Mouse (Mus musculus): Measurements from ENCODE around the gene Khdrbs2.

Gene Khdrbs2

DNA sequence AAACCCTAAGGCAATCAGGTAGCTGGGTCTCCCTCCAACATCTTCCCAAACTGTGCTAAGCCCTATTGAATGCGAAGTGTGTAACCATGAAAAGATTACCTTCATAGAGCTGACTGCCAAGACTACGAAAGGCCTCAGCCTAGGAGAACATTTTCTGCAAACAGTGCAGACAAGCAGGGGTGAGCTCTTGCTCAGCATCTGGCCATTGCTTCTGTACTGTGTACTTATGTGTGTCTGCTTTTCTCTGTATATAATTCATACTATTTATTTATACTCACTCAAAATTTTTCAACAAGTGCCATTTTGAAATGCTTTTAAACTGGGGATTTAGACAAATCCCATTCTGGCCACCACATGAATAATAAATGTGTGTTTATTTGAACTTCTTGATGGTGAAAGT lies 235.1 kb downstream of the Khdrbs2 start:
- no peak overlapping the region for H3K4me3 ChIP-seq (replicated peaks; ENCODE audit: low read length)
- no peaks in the 10 kb centered on the region for H3K27me3 ChIP-seq (ENCODE audit: insufficient read depth, low read length)
- no peaks in the 10 kb centered on the region for H3K36me3 ChIP-seq (ENCODE audit: insufficient read depth, low read length)
- H3K4me1 ChIP-seq (replicated peaks; ENCODE audit: low read depth, low read length), result no peaks in the 10 kb centered on the region
- no peaks in the 10 kb centered on the region for H3K9me3 ChIP-seq (ENCODE audit: low read length)
- TF ChIP-seq POU5F1 (IDR thresholded peaks at IDR 0.05; ENCODE audit: borderline replicate concordance, low read length), result no peak
- no peak for TF ChIP-seq CTCF (conservative IDR thresholded peaks at IDR 0.05; ENCODE audit: low read length)
- TF ChIP-seq NANOG (IDR thresholded peaks at IDR 0.05; ENCODE audit: borderline replicate concordance, low read length), result no peak

DNA sequence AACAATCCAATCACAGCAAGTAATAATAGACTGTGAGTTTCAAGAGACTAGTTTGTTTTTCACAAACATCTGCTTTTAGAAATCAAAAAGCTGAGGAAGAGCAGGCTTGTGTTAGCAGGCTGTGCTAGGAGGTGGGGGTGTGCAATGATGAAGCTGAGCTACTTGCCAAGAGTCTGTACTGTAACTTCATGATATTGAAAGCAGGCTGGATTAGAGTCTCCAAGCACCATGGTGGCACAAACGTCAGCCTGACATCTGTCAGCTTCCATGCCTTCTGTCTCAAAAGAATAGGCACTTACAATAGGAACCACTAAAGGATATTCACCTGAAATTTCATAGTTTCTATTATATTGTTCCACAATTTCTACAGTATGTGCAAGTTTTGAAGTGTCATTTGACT lies 255.9 kb downstream of the Khdrbs2 start:
- Histone ChIP-seq H3K36me3 (ENCODE audit: insufficient read depth, low read length) (no peaks in the 10 kb centered on the region), H3K27me3 (ENCODE audit: insufficient read depth, low read length) (no peaks in the 10 kb centered on the region), H3K9me3 (ENCODE audit: low read length) (no peaks in the 10 kb centered on the region), H3K4me3 (replicated peaks; ENCODE audit: low read length) (no peak overlapping the region), H3K4me1 (replicated peaks; ENCODE audit: low read depth, low read length) (no peaks in the 10 kb centered on the region)
- no peak for TF ChIP-seq POU5F1 (IDR thresholded peaks at IDR 0.05; ENCODE audit: borderline replicate concordance, low read length)
- no peak for TF ChIP-seq CTCF (conservative IDR thresholded peaks at IDR 0.05; ENCODE audit: low read length)
- TF ChIP-seq NANOG (IDR thresholded peaks at IDR 0.05; ENCODE audit: borderline replicate concordance, low read length), result no peak

DNA sequence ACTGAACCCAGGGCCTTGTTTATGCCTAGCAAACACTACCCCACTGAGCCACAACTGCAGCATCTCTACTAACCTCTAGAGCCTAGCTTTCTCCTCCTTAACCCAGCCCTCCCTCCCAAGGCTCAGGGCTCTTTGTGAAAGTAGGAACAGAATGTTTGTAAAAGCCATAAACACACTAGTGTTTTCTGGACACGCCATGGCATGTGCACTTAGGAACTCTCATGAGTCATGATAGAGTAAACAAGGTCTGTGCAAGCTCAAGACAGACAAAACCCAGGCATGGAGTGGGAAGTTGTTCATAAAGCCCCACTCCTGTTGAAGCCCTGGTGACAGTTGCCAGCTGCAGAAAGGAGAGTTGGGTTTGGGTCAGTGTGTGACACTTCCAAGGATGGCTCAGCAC lies 257.0 kb downstream of the Khdrbs2 start:
- no peaks in the 10 kb centered on the region for H3K27me3 ChIP-seq (ENCODE audit: insufficient read depth, low read length)
- H3K4me1 ChIP-seq (replicated peaks; ENCODE audit: low read depth, low read length), result no peaks in the 10 kb centered on the region
- H3K4me3 ChIP-seq (replicated peaks; ENCODE audit: low read length), result no peak overlapping the region
- no peaks in the 10 kb centered on the region for H3K36me3 ChIP-seq (ENCODE audit: insufficient read depth, low read length)
- no peaks in the 10 kb centered on the region for H3K9me3 ChIP-seq (ENCODE audit: low read length)
- no peak for TF ChIP-seq NANOG (IDR thresholded peaks at IDR 0.05; ENCODE audit: borderline replicate concordance, low read length)
- no peak for TF ChIP-seq POU5F1 (IDR thresholded peaks at IDR 0.05; ENCODE audit: borderline replicate concordance, low read length)
- no peak for TF ChIP-seq CTCF (conservative IDR thresholded peaks at IDR 0.05; ENCODE audit: low read length)

DNA sequence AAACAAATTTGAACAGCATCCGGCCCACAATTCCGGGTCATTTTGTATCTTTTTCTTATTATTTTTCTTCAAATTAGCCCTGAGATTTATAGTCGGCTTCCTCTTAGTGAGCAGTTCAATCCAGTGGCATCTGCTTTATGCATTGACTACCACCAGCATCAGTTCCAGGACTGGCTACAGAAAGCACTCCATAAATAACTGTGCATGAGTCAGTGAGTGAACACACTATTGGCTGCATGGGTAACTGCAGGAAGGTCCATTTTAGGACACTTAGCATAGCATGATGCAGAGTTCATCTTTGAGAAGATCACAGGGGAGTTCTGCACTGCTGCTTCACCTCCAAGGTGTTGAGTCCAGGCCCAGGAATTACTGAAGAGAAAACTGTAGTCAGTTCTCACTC lies 258.0 kb downstream of the Khdrbs2 start:
- Histone ChIP-seq H3K9me3 (ENCODE audit: low read length) (no peaks in the 10 kb centered on the region), H3K4me3 (replicated peaks; ENCODE audit: low read length) (no peak overlapping the region), H3K36me3 (ENCODE audit: insufficient read depth, low read length) (no peaks in the 10 kb centered on the region), H3K4me1 (replicated peaks; ENCODE audit: low read depth, low read length) (no peaks in the 10 kb centered on the region), H3K27me3 (ENCODE audit: insufficient read depth, low read length) (no peaks in the 10 kb centered on the region)
- no peak for TF ChIP-seq NANOG (IDR thresholded peaks at IDR 0.05; ENCODE audit: borderline replicate concordance, low read length)
- no peak for TF ChIP-seq POU5F1 (IDR thresholded peaks at IDR 0.05; ENCODE audit: borderline replicate concordance, low read length)
- no peak for TF ChIP-seq CTCF (conservative IDR thresholded peaks at IDR 0.05; ENCODE audit: low read length)

DNA sequence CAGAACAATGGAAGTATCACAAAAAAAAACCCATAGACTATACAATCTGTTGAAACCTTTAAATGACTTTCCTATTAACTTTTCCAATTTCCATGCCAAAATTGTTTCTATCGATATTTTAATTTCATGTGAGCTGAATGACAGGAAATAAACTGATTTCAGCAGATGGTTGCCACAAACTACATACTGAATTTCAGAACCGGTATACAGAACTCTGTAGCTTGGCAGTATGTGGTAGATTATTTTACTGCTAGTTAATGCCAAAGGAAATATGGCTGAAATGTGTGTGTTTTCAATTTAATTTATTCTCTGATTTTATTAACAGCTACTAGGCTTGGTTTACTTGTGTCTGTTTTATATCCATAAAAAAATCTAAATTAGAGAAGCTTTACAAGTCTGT lies 260.6 kb downstream of the Khdrbs2 start:
- no peaks in the 10 kb centered on the region for H3K36me3 ChIP-seq (ENCODE audit: insufficient read depth, low read length)
- no peak for TF ChIP-seq CTCF (conservative IDR thresholded peaks at IDR 0.05; ENCODE audit: low read length)
- TF ChIP-seq POU5F1 (IDR thresholded peaks at IDR 0.05; ENCODE audit: borderline replicate concordance, low read length), result no peak
- TF ChIP-seq NANOG (IDR thresholded peaks at IDR 0.05; ENCODE audit: borderline replicate concordance, low read length), result no peak
- no peaks in the 10 kb centered on the region for H3K4me1 ChIP-seq (replicated peaks; ENCODE audit: low read depth, low read length)
- H3K4me3 ChIP-seq (replicated peaks; ENCODE audit: low read length), result no peak overlapping the region
- H3K9me3 ChIP-seq (ENCODE audit: low read length), result no peaks in the 10 kb centered on the region
- H3K27me3 ChIP-seq (ENCODE audit: insufficient read depth, low read length), result no peaks in the 10 kb centered on the region

DNA sequence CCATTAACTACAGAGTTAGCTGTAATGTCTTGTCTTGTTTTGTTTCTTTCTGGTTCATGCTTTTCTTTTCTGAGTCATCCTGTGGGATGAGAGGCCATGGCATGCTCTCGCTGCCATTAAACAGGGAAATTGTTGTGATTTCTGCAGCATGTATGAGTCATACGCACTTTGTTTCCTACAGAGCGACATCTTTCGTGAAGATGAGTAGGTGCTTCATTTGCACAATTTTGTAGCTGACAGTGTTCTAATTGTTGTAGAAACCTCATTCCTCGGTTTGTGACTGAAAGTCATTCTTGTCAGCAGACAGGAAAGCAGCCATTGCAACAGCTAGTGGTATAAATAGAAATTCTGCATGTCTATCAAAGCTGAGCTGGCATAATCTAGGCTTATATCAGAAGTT lies 271.4 kb downstream of the Khdrbs2 start:
- Histone ChIP-seq H3K4me1 (replicated peaks; ENCODE audit: low read depth, low read length) (no peaks in the 10 kb centered on the region), H3K36me3 (ENCODE audit: insufficient read depth, low read length) (no peaks in the 10 kb centered on the region), H3K4me3 (replicated peaks; ENCODE audit: low read length) (no peak overlapping the region), H3K27me3 (ENCODE audit: insufficient read depth, low read length) (no peaks in the 10 kb centered on the region), H3K9me3 (ENCODE audit: low read length) (no peaks in the 10 kb centered on the region)
- no peak for TF ChIP-seq NANOG (IDR thresholded peaks at IDR 0.05; ENCODE audit: borderline replicate concordance, low read length)
- no peak for TF ChIP-seq POU5F1 (IDR thresholded peaks at IDR 0.05; ENCODE audit: borderline replicate concordance, low read length)
- no peak for TF ChIP-seq CTCF (conservative IDR thresholded peaks at IDR 0.05; ENCODE audit: low read length)

DNA sequence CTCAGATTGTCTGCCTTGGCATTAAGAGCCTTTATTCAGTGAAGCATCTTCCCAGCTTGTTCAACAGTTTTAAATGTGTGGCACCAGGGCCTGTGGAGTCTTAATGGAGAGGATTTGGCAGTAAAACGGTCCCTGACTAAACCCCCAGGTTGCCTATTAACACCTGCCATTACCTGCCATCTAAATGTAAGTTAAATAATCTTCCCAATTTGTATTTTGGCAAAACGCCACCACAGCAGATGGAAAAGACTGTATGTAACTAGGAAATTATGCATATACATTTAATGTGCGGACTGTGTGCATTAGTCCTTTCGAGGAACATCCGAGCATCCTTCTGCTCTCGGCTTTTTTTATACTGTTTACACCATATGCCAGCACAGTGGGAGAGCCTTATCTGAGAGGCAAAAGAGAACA lies 290.6 kb downstream of the Khdrbs2 start:
- Histone ChIP-seq H3K36me3 (ENCODE audit: insufficient read depth, low read length) (no peaks in the 10 kb centered on the region), H3K27me3 (ENCODE audit: insufficient read depth, low read length) (no peaks in the 10 kb centered on the region), H3K4me3 (replicated peaks; ENCODE audit: low read length) (no peak overlapping the region), H3K4me1 (replicated peaks; ENCODE audit: low read depth, low read length) (no peaks in the 10 kb centered on the region), H3K9me3 (ENCODE audit: low read length) (no peaks in the 10 kb centered on the region)
- no peak for TF ChIP-seq NANOG (IDR thresholded peaks at IDR 0.05; ENCODE audit: borderline replicate concordance, low read length)
- no peak for TF ChIP-seq POU5F1 (IDR thresholded peaks at IDR 0.05; ENCODE audit: borderline replicate concordance, low read length)
- TF ChIP-seq CTCF (conservative IDR thresholded peaks at IDR 0.05; ENCODE audit: low read length), result no peak

DNA sequence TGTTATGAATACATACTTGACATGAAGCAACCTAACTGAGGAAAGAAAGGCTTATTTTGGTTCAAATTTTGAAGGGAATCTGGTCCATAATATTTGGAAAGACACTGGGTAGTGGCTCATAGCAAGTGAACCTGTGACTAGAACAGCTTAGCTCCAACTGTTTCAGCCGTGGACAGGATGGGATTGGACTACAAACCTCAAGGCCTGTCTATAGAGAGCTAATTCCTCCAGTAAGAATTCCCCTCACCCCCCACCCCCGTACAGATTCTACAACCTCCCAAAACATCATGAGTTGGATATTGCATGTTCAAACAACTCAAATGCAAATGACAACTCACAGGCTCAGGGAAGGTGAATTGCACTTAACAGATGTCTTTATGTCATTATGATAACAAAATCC lies 298.5 kb downstream of the Khdrbs2 start:
- no peak for TF ChIP-seq CTCF (conservative IDR thresholded peaks at IDR 0.05; ENCODE audit: low read length)
- TF ChIP-seq NANOG (IDR thresholded peaks at IDR 0.05; ENCODE audit: borderline replicate concordance, low read length), result no peak
- no peak for TF ChIP-seq POU5F1 (IDR thresholded peaks at IDR 0.05; ENCODE audit: borderline replicate concordance, low read length)
- H3K9me3 ChIP-seq (ENCODE audit: low read length), result no peaks in the 10 kb centered on the region
- H3K4me3 ChIP-seq (replicated peaks; ENCODE audit: low read length), result no peak overlapping the region
- H3K27me3 ChIP-seq (ENCODE audit: insufficient read depth, low read length), result no peaks in the 10 kb centered on the region
- H3K4me1 ChIP-seq (replicated peaks; ENCODE audit: low read depth, low read length), result no peaks in the 10 kb centered on the region
- no peaks in the 10 kb centered on the region for H3K36me3 ChIP-seq (ENCODE audit: insufficient read depth, low read length)

DNA sequence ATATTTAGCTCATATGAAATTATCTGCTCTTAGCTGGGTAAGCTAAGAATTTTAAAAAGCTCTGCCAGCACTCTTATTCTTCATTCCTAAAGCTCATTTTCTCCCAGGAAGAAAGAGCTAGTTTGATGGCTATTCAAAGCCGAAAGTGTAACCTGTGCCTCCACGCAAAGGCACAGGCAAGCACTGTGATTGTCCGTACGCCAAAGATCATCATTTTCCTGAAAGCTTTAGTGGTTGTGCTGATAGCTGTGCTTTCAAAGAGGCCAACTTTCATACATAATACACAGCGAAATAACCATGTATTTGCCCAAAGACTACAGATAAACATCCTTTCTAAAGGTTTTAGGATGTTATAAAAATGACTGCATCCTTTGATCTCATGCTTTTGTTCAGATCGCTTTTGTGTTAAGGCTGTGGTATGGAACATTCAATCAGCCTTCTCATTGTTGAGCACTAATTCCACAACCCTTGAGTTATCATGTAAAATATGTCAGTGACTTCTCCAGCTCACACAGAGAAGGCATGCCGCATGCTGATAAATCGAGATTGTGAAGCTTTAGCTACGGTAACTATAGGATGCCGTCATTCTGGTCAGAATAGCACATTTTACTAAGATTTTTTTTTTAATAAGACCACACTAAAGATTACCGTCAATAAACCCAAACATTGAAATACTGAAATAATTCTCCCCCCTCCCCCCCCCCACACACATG lies 299.1 kb downstream of the Khdrbs2 start:
- no peaks in the 10 kb centered on the region for H3K36me3 ChIP-seq (ENCODE audit: insufficient read depth, low read length)

More for the DNA sequence above, 299.1 kb downstream of the Khdrbs2 start:
- no peaks in the 10 kb centered on the region for H3K9me3 ChIP-seq (ENCODE audit: low read length)
- H3K27me3 ChIP-seq (ENCODE audit: insufficient read depth, low read length), result no peaks in the 10 kb centered on the region
- H3K4me3 ChIP-seq (replicated peaks; ENCODE audit: low read length), result no peak overlapping the region
- TF ChIP-seq NANOG (IDR thresholded peaks at IDR 0.05; ENCODE audit: borderline replicate concordance, low read length) (no peak), POU5F1 (IDR thresholded peaks at IDR 0.05; ENCODE audit: borderline replicate concordance, low read length) (no peak), CTCF (conservative IDR thresholded peaks at IDR 0.05; ENCODE audit: low read length) (no peak)
- H3K4me1 ChIP-seq (replicated peaks; ENCODE audit: low read depth, low read length), result no peaks in the 10 kb centered on the region
